Mouse (Mus musculus): ENCODE results near the gene Clec3a. TPM values are rescaled to one million over a fixed set of nuclear protein-coding genes. Genes with fewer than 3 reads are reported as not detected.
A peak's percentile ranks its signal among the peaks of the same experiment; 100 is the strongest.

The Clec3a gene
- total RNA-seq, 1 experiment from 2014 or later: not detected

DNA sequence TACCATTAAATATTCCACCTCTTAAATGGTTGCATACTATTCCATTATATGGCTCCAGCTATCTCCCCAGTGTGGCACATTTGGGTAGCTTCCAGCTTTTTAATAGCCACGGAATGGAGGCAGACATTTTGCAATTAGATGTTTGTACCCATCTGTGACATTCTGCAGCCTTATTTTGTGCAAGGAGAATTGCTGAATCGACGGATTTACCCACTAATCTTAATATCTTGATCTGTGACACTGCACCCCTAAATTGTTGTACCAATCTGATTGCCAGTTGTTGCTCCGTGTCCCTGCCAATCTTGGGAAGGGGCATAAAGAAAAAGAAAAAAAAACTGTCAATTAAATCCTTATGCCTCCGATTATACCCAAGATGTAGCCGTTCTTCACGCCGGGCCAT lies 37.4 kb downstream of the Clec3a start:
- no peak for ATAC-seq (replicated peaks; ENCODE audit: low read depth, poor library complexity, severe bottlenecking)

DNA sequence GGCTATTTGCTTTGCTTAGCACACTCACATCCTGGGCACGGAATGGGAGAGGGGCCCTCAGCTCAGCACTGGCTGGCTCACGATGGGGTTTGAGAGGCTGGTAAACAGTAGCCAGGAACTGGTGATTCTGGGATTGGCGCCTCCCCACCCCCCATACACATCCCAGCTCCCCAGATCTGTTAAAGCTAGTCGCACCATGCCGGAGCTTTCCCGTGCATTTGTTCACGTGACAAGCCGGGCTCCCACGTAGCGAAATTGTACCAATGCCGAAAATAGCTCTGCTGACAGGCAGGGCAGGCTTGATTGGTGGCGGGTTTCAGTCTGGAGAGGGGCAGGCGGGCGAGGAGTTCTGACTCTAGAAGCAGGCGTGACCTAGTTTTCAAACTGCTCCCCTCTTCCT lies 38.1 kb downstream of the Clec3a start:
- ATAC-seq (replicated peaks; ENCODE audit: low read depth, poor library complexity, severe bottlenecking): no peak

DNA sequence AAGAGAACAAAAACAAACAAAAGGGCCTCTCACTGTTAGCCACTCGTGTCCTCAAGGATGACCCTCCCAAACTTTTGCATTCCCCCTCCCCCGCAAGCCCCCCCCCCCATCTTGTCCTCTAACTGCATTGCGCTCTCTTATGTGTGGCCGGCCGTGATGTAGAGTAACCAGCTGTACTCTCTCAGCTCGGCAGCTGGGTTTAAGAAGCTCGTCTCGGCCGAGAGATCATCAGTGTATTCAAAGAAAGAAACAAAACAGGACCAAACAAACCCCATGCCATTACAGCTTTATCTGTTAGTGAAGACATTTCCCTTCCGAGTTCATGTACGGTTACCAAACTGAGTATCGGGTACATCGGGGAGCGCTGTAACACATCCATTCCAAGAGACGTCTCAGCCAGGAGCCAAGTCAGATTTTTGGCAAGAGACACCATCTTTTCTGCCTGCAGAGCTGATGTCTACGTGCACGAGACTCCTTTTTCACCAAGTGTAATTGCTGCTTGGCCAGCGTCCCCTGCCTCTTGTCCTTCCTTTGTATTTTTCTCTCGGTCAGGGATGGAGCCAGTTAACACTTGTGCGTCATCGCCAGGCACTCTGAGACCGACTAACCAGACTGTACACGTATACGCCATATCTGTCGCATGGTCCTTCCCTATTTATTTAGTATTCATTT lies 40.4 kb downstream of the Clec3a start:
- no peak for ATAC-seq (replicated peaks; ENCODE audit: low read depth, poor library complexity, severe bottlenecking)

DNA sequence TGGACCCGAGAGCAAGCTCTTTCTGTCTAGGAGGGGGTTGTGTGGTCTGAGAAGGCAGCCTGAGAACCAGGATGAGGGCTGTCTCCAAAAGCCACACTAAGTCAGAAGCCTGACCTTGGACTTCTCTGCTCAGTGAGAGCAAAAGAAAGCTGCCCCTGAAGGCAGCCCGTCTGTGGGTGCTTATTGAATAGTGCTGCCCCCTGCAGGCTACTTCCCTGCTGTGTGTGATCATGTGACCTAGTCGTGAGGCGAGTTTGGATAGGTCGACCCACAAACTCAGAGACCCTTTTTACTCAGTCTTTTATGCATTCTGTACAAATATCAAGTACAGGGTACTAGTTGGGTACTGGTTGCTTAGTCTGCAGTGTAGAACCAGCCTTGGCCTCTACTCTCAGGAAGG lies 42.7 kb downstream of the Clec3a start:
- 0 out of 2 replicates have a peak, but pooled peaks have one; percentile 42 for ATAC-seq (replicated peaks; ENCODE audit: low read depth, poor library complexity, severe bottlenecking)

DNA sequence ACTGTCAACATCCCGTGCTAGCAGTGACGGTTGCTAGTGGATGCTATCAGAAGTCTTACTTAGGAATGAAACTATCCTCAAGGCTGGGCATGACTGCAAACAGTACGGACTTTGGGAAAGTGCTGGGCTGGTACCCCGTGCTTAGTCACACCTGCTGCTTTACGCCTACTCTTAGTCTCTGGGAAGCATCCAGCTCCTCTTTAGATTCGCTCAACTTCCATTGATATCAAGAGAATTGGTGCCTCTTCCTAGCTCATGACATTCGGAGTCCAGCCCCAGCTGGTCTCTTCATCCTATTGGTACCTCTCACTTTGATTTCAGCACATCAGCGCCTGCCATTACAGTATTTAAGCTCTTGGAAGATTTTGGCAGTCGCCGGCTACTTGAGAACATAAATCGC lies 44.7 kb downstream of the Clec3a start:
- ATAC-seq (replicated peaks; ENCODE audit: low read depth, poor library complexity, severe bottlenecking): no peak

DNA sequence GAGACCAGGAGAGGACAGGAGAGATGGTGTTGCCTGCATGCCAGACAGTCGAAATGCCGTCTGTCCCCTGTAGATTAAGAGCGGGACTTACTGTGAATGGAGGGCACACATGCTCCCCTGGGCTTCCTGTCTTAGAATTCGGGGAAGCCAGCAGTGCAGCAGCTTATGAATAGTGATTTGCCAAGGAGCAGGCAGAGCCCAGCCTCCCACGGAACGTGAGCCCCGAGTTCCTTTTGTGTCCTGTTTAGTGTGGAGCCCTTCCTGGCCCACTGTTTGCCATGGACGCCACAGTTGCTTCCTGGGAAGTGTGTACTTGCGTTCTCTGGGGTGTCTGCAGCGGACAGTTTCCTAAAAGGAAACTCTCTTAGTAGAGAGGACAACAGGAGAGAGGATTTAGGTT lies 45.4 kb downstream of the Clec3a start:
- ATAC-seq (replicated peaks; ENCODE audit: low read depth, poor library complexity, severe bottlenecking): 0 out of 2 replicates have a peak, but pooled peaks have one; percentile 15

DNA sequence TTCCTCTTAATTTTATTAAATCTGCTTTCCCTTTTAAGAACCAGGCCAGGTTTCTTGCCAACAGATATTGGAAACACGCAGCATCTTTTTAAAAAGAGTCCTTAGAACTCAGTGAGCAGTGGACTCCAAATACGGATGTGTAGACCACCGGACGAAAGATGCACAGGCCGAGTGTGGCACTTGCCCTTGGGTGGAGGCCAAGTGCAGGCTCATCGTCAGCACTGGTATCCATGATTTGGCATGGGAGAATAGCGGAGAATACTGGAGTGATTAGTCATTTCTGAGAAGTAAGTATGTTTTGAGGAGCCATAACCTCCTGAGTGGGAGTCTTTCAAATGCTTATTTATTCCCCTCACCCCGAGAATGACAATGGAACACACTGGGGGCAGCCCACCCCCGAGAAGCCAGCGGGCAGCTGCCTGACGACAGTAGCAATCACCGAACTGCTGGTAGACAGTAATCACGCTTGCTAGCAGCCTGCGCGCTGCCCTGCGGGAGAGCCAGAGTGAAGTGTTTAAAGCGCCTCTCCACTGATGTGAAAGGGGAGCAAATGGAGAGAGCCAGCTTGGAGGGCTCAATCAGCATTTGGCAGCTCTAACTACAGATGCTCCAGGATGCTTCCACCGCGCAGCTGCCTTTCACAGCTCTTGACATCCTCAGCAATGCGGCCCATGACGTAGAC lies 50.8 kb downstream of the Clec3a start:
- ATAC-seq (replicated peaks; ENCODE audit: low read depth, poor library complexity, severe bottlenecking): no peak

DNA sequence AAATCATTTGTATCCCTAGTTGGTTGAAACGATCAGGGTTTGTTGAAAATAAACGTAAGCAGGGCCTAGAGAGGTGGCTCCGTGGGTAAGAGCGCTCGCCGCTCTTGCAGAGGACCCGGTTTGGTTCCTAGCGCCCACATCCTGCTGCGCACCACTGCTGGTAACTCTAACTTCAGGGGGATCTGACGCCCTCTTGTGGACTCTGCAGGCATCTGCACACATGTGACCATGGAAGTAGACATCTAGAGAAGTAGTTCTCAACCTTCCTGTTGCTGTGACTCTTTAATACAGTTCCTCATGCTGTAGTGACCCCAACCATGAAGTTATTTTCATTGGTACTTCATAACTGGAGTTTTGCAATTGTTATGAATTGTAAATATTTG lies 51.3 kb downstream of the Clec3a start:
- no peak for ATAC-seq (replicated peaks; ENCODE audit: low read depth, poor library complexity, severe bottlenecking)

DNA sequence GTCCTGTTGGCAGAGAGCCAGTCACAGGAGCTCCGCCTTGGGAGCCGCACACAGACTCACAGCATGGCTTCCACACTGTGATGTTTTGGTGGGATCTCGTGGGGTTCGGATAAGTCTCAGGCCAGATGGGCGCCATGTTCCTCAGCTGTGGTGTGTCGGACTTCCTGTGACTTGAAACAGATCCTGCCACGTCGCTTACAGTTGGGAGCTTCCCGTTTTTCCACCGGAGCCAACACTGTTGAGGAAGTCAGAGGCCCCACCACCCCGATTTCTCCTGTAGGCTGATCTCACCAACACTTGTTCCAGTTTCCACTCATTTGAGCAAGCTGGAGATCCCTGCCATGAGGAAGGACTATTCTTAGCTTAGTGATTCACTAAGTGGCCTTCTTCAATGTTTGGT lies 55.7 kb downstream of the Clec3a start:
- peak; percentile 25; the same call in 1 of the 2 replicates for ATAC-seq (replicated peaks; ENCODE audit: low read depth, poor library complexity, severe bottlenecking)

Other genes starting within 250 kb of the Clec3a start
- gene Vat1l, start 212.5 kb upstream of the Clec3a start, total RNA-seq (2017): not detected in 2 replicates
- gene Wwox, start 21.6 kb downstream of the Clec3a start, total RNA-seq (2017): 9.8 and 11.8 TPM in 2 replicates

All from common myeloid progenitor, adult 5-6 weeks (primary cell).